ENCODE assay signal across 10 mouse cellular contexts in the genomic region with DNA sequence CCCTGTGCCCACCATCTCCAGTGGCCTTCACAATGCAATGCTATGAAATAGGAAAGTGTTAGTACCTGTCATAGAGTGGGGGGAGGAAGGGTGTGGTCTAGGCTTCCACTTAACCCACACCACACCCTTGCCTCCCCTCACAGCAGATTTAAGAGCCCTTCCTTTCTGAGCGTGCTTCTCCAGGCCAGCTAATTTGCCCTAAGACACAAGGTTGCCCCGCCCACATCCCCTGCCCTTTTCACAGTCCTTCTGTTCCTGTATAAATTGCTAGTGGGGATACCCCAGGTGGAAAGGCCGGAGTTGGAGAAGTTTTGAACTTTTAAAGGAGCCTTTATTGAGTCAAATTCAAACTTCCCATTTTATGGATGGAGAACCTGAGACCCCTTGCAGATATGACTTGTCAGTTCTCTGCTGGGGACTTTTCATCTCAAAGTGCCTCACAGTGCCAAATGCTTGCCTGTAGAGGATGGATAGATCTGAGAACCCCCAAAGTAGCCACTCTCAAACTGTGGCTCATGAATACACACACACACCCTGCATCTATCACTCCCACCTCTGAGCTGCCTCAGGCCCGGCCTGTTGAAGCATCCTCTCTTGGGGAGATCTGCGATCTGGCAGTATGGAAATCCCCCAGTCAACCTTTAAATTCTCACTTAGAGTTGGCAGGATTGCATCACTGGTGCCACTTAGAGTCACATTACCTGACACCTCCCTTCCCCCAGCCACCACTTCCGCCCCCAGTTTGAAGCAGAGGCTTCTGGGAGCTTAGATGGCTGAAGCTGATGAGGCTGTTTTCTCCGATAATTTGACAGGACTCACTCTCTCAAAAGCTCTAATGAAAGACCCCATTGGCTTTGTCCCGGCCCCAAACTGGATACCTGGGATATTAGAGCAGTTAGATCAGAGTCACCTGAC. TPM values are rescaled to one million over a fixed set of nuclear protein-coding genes. Genes with fewer than 3 reads are reported as not detected.
A peak's percentile ranks its signal among the peaks of the same experiment; 100 is the strongest.
DNase-seq lines count a peak whose midpoint lies in the region; ATAC-seq and TF ChIP-seq lines count a peak whose summit lies in the region.
"Had no signal": no experiment of that assay in that cellular context is flagged by ENCODE, and none has a peak within 500 bp of the region (broad histone marks: within the 10 kb centered on the region; RNA-seq: fewer than 3 reads in every experiment).

No protein-coding gene starts in this region.

- H3K36me3 ChIP-seq in liver, embryonic 16.5 days (ENCODE audit: control insufficient read depth, insufficient read depth), result no peaks in the 10 kb centered on the region
- H3K36me3 ChIP-seq in midbrain, embryonic 14.5 days (ENCODE audit: control insufficient read depth, insufficient read depth, low read length), result no peaks in the 10 kb centered on the region
- H3K36me3 ChIP-seq: hindbrain, embryonic 15.5 days; limb, embryonic 15.5 days had no signal

- no peaks in the 10 kb centered on the region for H3K27me3 ChIP-seq in liver, embryonic 16.5 days (ENCODE audit: control insufficient read depth, insufficient read depth, low read depth, low read length)
- H3K27me3 ChIP-seq in midbrain, embryonic 14.5 days (ENCODE audit: control insufficient read depth, insufficient read depth, low read length), result no peaks in the 10 kb centered on the region
- H3K27me3 ChIP-seq: hindbrain, embryonic 15.5 days; limb, embryonic 15.5 days had no signal

- peak; percentile 24 for DNase-seq in gastrocnemius, adult 2 months
- DNase-seq in gastrocnemius, adult 18-20 months (ENCODE audit: low spot score), result no peak
- DNase-seq in MEL-GATA-1-ER (ENCODE audit: extremely low read depth, low read depth), result peak; percentile 60
- DNase-seq in spleen, adult 18-20 months, result peak; percentile 76 to 79
- DNase-seq in cerebellum, adult 8-10 months, result no peak
- no peak for DNase-seq in embryo, embryonic 10 days (ENCODE audit: low spot score)
- DNase-seq in midbrain, embryonic 14.5 days, result no peak

- peak overlapping the region; percentile 35 for H3K4me2 ChIP-seq in liver, embryonic 16.5 days (ENCODE audit: low read depth, low read length)
- no peak overlapping the region for H3K4me2 ChIP-seq in midbrain, embryonic 14.5 days (ENCODE audit: low read length)
- H3K4me2 ChIP-seq: hindbrain, embryonic 15.5 days; limb, embryonic 15.5 days had no signal

- peak overlapping the region; percentile 28; the same call in 1 of the 2 replicates for H3K9ac ChIP-seq in liver, embryonic 16.5 days (ENCODE audit: low read depth, low read length)
- no peak overlapping the region for H3K9ac ChIP-seq in midbrain, embryonic 14.5 days (replicated peaks; ENCODE audit: low read length)
- H3K9ac ChIP-seq: hindbrain, embryonic 15.5 days; limb, embryonic 15.5 days had no signal

- no peak for TF ChIP-seq CTCF in gastrocnemius, adult 2 months (IDR thresholded peaks at IDR 0.05)

- 22% methylated on average over 8 of the region's 8 CpGs for WGBS in liver, embryonic 16.5 days (ENCODE audit: insufficient replicate concordance)
- WGBS in midbrain, embryonic 14.5 days, result 87% methylated on average over 8 of the region's 8 CpGs

- H3K27ac ChIP-seq in gastrocnemius, adult 2 months, result no peak overlapping the region
- H3K27ac ChIP-seq in liver, embryonic 16.5 days (ENCODE audit: low read length), result 0 out of 2 replicates have a peak overlapping the region, but pooled peaks have one; percentile 8
- H3K27ac ChIP-seq in midbrain, embryonic 14.5 days (replicated peaks; ENCODE audit: low read depth, low read length), result no peak overlapping the region
- H3K27ac ChIP-seq: hindbrain, embryonic 15.5 days; limb, embryonic 15.5 days had no signal

- intact Hi-C loops in gastrocnemius, adult 2 months (cut with DNase I), result no loop called here

- H3K4me1 ChIP-seq in liver, embryonic 16.5 days (ENCODE audit: control insufficient read depth, low read depth, low read length), result no peaks in the 10 kb centered on the region; the same call in 1 of the 2 replicates
- H3K4me1 ChIP-seq in midbrain, embryonic 14.5 days (ENCODE audit: control insufficient read depth, insufficient read depth, low read length), result no peaks in the 10 kb centered on the region
- H3K4me1 ChIP-seq: hindbrain, embryonic 15.5 days; limb, embryonic 15.5 days had no signal

- H3K4me3 ChIP-seq in gastrocnemius, adult 2 months, result peak overlapping the region; percentile 56
- peak overlapping the region; percentile 45 for H3K4me3 ChIP-seq in liver, embryonic 16.5 days (ENCODE audit: low read depth, low read length)
- H3K4me3 ChIP-seq in midbrain, embryonic 14.5 days (replicated peaks; ENCODE audit: low read depth, low read length), result no peak overlapping the region
- H3K4me3 ChIP-seq: hindbrain, embryonic 15.5 days; limb, embryonic 15.5 days had no signal

- no peaks in the 10 kb centered on the region for H3K9me3 ChIP-seq in liver, embryonic 16.5 days (replicated peaks; ENCODE audit: control insufficient read depth, low read length)
- no peaks in the 10 kb centered on the region for H3K9me3 ChIP-seq in midbrain, embryonic 14.5 days (ENCODE audit: control insufficient read depth, low read length)
- H3K9me3 ChIP-seq: hindbrain, embryonic 15.5 days; limb, embryonic 15.5 days had no signal

- peak; percentile 27; the same call in 1 of the 2 replicates for ATAC-seq in liver, embryonic 16.5 days (ENCODE audit: low read depth)
- no peak for ATAC-seq in midbrain, embryonic 14.5 days (ENCODE audit: low FRiP score, low TSS enrichment)

RNA-seq across cellular contexts. Expression of a gene that starts 0.9 kb away (rescaled TPM):
- total RNA-seq in gastrocnemius, adult 2 months (2021), result 1 to 10 TPM in 1 of 2 experiments, under 1 TPM in 1; 0.71 to 1.1 TPM
- under 1 TPM; 0.62 to 0.85 TPM for total RNA-seq in gastrocnemius, adult 18-20 months (2021)
- polyA plus RNA-seq in liver, embryonic 16.5 days (2015; fragmentation: Nextera tagmentation; extraction: Ambion mirVana), result 5.0 and 5.3 TPM in 2 replicates
- polyA plus RNA-seq in midbrain, embryonic 14.5 days (2014; fragmentation: Nextera tagmentation; extraction: Ambion mirVana), result 0.51 and 0.62 TPM in 2 replicates

RNA-seq across cellular contexts. Expression of a gene that starts 50.7 kb away (rescaled TPM):
- total RNA-seq in gastrocnemius, adult 2 months (2021), result under 1 TPM; 0.14 to 0.18 TPM
- total RNA-seq in gastrocnemius, adult 18-20 months (2021), result not detected
- 11.3 and 12.3 TPM in 2 replicates for polyA plus RNA-seq in liver, embryonic 16.5 days (2015; fragmentation: Nextera tagmentation; extraction: Ambion mirVana)
- 3.1 and 4.6 TPM in 2 replicates for polyA plus RNA-seq in midbrain, embryonic 14.5 days (2014; fragmentation: Nextera tagmentation; extraction: Ambion mirVana)

Comparison
In these comparisons a context has a peak if more than half of its experiments do, and no peak if none do; other contexts are left out.
1. DNase-seq: peak in gastrocnemius, adult 2 months (single experiment), MEL-GATA-1-ER (single experiment) and spleen, adult 18-20 months (2 of 2); none in gastrocnemius, adult 18-20 months (single experiment), cerebellum, adult 8-10 months (single experiment), embryo, embryonic 10 days (single experiment) and midbrain, embryonic 14.5 days (single experiment).